Mouse (Mus musculus) liver, adult (tissue): ENCODE data around the gene Ctsd.
A peak's percentile ranks its signal among the peaks of the same experiment; 100 is the strongest.

Source experiments
- GATA4 ChIP-seq: IDR thresholded peaks from 2 replicates; pipeline ENCODE4 v1.6.1; 2014; ENCODE audit warnings: mild to moderate bottlenecking, low read length; ENCODE audit not compliant: insufficient replicate concordance

Ctsd gene

DNA sequence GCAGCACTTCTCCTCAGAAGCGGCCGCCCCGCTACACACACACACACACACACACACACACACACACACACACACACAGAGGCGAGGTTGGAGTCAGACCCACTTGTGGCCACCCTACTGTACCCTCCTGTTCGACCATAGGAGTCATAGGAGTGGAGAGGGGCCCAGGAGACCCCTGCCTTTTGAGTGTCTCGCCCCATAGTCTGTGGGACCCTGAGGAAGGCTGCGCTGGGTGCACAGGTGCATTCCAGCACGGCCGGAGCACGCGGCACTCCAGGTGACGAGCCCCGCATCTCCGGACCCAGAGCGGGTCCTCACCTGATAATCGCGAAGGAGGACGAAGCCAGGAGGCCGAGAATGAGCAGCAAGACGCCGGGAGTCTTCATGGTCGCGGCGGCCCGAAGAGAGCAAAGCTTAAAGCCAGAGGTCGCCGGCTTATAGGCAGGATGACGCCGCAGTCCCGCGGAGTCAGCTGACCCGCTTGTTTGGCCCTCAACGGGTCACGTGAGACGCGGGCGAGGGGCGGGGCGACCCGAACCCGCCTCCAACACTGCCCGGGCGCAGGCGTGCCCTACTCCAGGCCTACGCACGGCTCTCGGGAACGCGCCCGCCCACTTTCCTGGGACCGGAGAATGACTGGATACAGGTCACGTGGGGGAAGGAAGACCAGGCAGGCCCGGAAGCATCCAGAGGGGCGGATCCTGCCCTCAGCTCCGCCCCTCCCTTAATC lies at the start of gene Ctsd:
Gene Ctsd, minus strand, starts transcription at position 620 of the 730 bp plus-strand sequence.
- no peak for TF ChIP-seq GATA4

- TF ChIP-seq GATA4, result no peak
Observed at GRCm38 (mm10) chr7:142437324-142437723, 49.5 kb upstream of the Ctsd start.

DNA sequence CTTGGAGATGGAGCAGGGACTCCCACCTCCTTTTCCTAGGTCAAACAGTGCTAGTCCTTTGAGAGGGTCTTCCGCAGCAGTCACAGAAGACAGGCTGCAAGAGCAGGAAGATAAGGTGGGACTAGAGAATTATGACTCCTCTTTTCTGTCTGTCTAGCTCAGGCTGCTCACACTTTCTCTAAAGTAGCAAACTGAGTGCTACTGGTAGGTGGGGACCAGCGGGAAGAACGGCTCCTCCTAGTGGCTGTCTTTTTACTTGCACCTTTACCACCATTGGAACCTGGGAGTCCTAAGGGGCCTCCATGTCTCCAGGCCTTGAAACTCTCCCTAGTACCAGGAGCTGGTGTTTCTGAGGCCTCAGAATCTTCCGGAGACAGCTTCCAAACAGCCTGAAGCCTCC lies 47.7 kb upstream of the Ctsd start:
- no peak for TF ChIP-seq GATA4

- no peak for TF ChIP-seq GATA4
Observed at GRCm38 (mm10) chr7:142434137-142434865, 46.5 kb upstream of the Ctsd start, which contains the start of gene Syt8. Gene Syt8 (plus strand): TSS chr7:142434850.

DNA sequence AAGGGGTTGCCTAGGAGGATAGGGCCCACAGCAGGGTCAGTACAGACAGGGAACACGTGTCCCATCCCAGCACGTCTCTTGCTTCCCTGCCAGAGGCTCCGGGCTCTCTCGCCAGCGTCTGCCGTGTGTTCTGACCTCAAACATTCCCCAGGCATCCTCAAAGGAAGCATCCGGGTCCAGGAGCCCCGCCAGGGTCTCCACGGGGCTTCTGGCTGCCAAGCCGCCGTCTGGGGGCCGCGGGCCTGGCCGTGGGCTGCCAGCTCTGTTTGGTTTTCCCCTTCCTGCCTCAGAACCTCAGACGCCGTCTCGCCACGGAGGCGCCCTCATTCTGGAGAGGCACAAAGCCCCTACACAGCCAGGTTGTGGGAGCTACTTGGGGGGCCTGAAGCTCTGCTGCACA lies 45.8 kb upstream of the Ctsd start:
- no peak for TF ChIP-seq GATA4

DNA sequence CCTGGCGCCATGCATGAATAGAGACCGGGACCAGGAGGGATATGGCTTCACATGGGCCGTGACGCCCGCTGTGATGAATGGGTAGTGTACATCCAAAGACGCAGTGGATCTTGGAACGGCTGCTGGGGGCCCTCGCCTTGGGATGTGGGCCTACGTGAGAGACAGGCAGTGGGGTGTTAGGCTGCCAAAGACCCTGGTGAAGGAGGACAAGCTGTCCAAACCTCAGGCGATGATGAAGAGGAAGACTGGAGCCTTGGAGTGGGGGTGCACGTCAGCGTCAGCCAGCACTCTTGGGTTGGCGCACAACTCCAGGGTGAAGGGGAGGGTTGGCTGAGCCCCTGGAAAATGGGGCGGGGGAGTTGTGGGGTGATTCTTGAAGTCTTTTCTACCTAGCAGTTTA lies 43.3 kb upstream of the Ctsd start:
- no peak for TF ChIP-seq GATA4

- no peak for TF ChIP-seq GATA4
Observed at GRCm38 (mm10) chr7:142430160-142430678, 42.4 kb upstream of the Ctsd start.

DNA sequence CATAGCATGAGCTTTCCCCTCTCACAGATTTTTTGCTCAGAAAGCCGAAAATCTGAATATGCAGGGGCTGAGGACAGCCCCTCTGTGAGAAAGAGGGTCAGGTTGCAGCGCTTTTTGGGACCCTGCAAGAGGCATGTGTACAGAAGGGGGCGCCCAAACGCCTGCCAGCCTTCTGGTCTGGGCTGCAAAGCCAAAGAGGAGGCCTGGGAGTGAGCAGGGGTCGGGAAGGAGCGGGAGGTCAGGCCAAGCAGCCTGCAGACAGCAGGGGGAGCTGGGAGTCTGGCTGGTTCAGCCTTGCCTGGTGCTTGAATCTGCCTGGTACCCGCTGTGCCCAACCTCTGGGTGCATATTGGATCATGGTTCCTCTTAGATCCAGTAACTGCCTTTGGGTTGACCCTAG lies 40.4 kb upstream of the Ctsd start:
- TF ChIP-seq GATA4, result no peak

DNA sequence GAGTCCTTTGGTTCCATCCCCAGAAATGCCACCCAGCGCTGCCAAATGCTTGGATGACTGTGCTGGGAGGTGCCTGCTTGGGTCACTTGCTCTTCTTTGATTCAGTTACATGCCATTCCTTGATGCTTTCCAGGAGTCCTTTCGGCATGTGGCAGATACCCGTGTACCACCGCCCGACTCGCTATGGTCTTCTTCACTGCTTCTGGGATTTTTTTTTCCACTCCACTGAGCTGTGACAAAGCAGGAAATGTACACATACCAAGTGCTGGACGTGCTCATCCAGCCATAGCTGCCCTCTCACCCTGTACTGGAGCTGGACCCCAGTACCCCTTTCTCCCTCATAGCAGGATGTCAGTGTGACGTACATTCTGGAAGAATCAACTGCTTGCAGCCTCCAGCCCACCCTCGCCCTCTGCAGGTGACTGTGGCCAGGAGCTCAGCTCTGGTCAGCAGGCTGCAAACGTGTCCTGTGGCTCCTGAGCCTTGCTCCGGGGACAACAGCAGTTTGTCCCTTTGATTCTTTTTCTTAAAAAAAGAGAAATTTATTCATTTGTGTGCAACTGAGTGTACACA lies 37.9 kb upstream of the Ctsd start:
- no peak for TF ChIP-seq GATA4

DNA sequence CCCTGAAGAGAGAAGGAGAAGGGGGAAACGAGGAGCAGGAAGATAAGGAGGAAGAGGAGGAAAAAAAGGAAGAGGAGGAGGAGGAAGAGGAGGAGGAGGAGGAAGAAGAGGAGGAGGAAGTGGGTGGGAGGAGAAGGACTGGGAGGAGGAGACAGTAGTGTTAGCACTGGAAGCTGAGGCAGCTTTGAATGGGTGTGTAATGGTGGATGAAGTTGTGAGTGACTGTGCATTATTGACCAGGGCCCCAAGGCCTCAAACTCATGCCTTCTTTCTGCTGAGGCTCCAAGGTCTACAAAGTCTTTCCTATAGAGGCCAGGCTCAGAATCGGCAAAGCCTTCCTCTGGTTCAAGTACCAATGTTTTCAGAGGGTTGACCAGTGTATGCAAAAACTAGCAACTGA lies 34.0 kb upstream of the Ctsd start:
- TF ChIP-seq GATA4, result no peak

- peak; percentile 59; the same call in 1 of the 2 replicates for TF ChIP-seq GATA4
Observed at GRCm38 (mm10) chr7:142419887-142420286, 32.0 kb upstream of the Ctsd start.

- TF ChIP-seq GATA4, result no peak
Observed at GRCm38 (mm10) chr7:142418679-142419078, 30.8 kb upstream of the Ctsd start.

- no peak for TF ChIP-seq GATA4
Observed at GRCm38 (mm10) chr7:142418027-142418426, 30.2 kb upstream of the Ctsd start.

DNA sequence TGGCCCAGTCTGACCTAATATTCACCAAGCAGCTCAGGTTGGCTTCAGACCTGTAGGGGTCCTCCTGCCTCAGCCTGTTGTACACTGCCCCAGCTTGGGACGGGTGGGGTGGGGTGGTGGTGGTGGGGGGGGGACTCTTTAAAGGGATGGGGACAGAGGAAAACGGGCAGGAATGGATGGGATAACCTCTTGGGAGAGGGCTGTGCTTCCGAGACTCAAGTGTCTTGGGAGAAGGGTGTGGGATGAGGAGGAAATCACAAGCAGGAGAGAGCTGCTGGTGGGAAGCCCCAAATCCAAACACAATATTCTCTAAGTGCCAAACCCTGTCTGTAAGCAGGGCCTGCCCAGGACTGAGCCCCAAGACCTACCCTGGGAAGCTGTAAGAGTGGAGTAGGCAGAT lies 28.4 kb upstream of the Ctsd start:
- no peak for TF ChIP-seq GATA4

DNA sequence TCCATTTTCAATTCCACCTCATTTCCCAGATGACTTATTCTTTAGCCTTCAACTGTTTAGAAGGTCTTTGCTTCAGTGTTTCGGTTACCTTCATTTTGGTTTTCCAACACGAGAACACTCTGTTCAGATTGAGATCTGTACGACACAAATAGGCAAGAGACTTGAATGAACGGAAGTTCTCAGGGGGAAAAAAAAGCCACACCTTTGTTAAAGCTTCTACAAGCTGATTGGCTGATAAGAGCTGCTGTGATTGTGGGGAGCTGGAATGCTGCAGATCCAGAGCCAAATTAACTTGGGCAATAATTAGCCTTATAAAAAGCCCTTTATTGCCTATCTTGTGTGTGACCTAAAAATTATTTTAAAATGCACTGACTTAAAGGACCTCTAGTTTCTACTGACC lies 27.5 kb upstream of the Ctsd start:
- TF ChIP-seq GATA4, result no peak

- TF ChIP-seq GATA4, result no peak
Observed at GRCm38 (mm10) chr7:142413285-142413684, 25.4 kb upstream of the Ctsd start.
